Mouse (Mus musculus): ENCODE measurements around the gene Olfr1532-ps1. TPM values are rescaled to one million over a fixed set of nuclear protein-coding genes. Genes with fewer than 3 reads are reported as not detected.

The Olfr1532-ps1 gene
- polyA plus RNA-seq (2012; rRNA removed; ENCODE audit: low replicate concordance) = not detected in 2 replicates

GRCm38 (mm10) chr7:106907676-106908075, at the start of gene Olfr1532-ps1:
Olfr1532-ps1 (plus strand) TSS chr7:106908001.

GRCm38 (mm10) chr7:106862885-106863284, 44.9 kb upstream of the Olfr1532-ps1 start, which contains the start of gene Olfr704:
Olfr704 (plus strand) TSS chr7:106863185.

DNA sequence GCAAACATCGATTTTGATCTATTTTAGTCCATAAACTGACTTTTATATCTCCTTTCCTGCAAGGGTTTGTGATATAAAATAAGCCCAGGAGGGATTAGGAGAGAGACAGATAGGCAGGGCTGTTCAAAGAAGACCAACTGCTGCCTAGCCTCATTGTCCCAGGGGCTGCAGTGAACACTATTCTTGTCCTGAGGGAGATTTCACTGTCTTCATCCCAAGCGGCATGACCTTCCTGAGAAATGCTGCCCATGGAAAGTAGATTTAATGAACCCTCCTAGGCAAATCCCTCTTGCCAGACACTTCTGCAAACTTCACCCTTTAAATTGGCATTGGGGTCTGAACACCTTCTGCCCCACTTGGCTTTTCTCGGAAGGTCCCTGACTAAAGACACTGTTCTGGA, 31.0 kb upstream of the Olfr1532-ps1 start, which contains the start of gene Olfr705:
TSS of gene Olfr705 (minus strand) at position 101 of the 400 bp plus-strand sequence.

GRCm38 (mm10) chr7:106888062-106888461, 19.7 kb upstream of the Olfr1532-ps1 start, which contains the start of gene Olfr706:
Olfr706 (minus strand) TSS chr7:106888162.

GRCm38 (mm10) chr7:106901141-106901540, 6.7 kb upstream of the Olfr1532-ps1 start, which contains the start of gene Olfr707:
Olfr707 (minus strand) TSS chr7:106901241.

GRCm38 (mm10) chr7:106932119-106932518, 24.3 kb downstream of the Olfr1532-ps1 start, which contains the start of gene Olfr709-ps1:
Olfr709-ps1 (minus strand) TSS chr7:106932219.

GRCm38 (mm10) chr7:106948212-106948611, 40.4 kb downstream of the Olfr1532-ps1 start, which contains the start of gene Olfr710:
Olfr710 (minus strand) TSS chr7:106948312.

GRCm38 (mm10) chr7:106963837-106964236, 56.0 kb downstream of the Olfr1532-ps1 start, which contains the start of gene Olfr6:
Olfr6 (minus strand) TSS chr7:106963937.

Other genes with a start within 250 kb of the Olfr1532-ps1 start
- not detected in 2 replicates for gene Olfr693, start 227.4 kb upstream of the Olfr1532-ps1 start, polyA plus RNA-seq (2012; rRNA removed; ENCODE audit: low replicate concordance)
- not detected in 2 replicates for gene Olfr694, start 216.2 kb upstream of the Olfr1532-ps1 start, polyA plus RNA-seq (2012; rRNA removed; ENCODE audit: low replicate concordance)
- not detected in 2 replicates for gene Olfr695, start 191.6 kb upstream of the Olfr1532-ps1 start, polyA plus RNA-seq (2012; rRNA removed; ENCODE audit: low replicate concordance)
- not detected in 2 replicates for gene Olfr697, start 165.6 kb upstream of the Olfr1532-ps1 start, polyA plus RNA-seq (2012; rRNA removed; ENCODE audit: low replicate concordance)
- gene Olfr698, start 152.6 kb upstream of the Olfr1532-ps1 start, polyA plus RNA-seq (2012; rRNA removed; ENCODE audit: low replicate concordance) = not detected in 2 replicates
- gene Olfr699, start 114.8 kb upstream of the Olfr1532-ps1 start, polyA plus RNA-seq (2012; rRNA removed; ENCODE audit: low replicate concordance) = not detected in 2 replicates
- gene Olfr700, start 99.2 kb upstream of the Olfr1532-ps1 start, polyA plus RNA-seq (2012; rRNA removed; ENCODE audit: low replicate concordance) = not detected in 2 replicates
- gene Olfr701, start 93.9 kb upstream of the Olfr1532-ps1 start, polyA plus RNA-seq (2012; rRNA removed; ENCODE audit: low replicate concordance) = not detected in 2 replicates
- gene Olfr702, start 74.1 kb upstream of the Olfr1532-ps1 start, polyA plus RNA-seq (2012; rRNA removed; ENCODE audit: low replicate concordance) = not detected in 2 replicates
- gene Olfr703, start 64.6 kb upstream of the Olfr1532-ps1 start, polyA plus RNA-seq (2012; rRNA removed; ENCODE audit: low replicate concordance) = not detected in 2 replicates
- gene Olfr704, start 44.8 kb upstream of the Olfr1532-ps1 start, polyA plus RNA-seq (2012; rRNA removed; ENCODE audit: low replicate concordance) = not detected in 2 replicates
- not detected in 2 replicates for gene Olfr705, start 31.1 kb upstream of the Olfr1532-ps1 start, polyA plus RNA-seq (2012; rRNA removed; ENCODE audit: low replicate concordance)
- not detected in 2 replicates for gene Olfr706, start 19.8 kb upstream of the Olfr1532-ps1 start, polyA plus RNA-seq (2012; rRNA removed; ENCODE audit: low replicate concordance)
- not detected in 2 replicates for gene Olfr707, start 6.8 kb upstream of the Olfr1532-ps1 start, polyA plus RNA-seq (2012; rRNA removed; ENCODE audit: low replicate concordance)
- gene Olfr709-ps1, start 24.2 kb downstream of the Olfr1532-ps1 start, polyA plus RNA-seq (2012; rRNA removed; ENCODE audit: low replicate concordance) = not detected in 2 replicates
- not detected in 2 replicates for gene Olfr710, start 40.3 kb downstream of the Olfr1532-ps1 start, polyA plus RNA-seq (2012; rRNA removed; ENCODE audit: low replicate concordance)
- not detected in 2 replicates for gene Olfr6, start 55.9 kb downstream of the Olfr1532-ps1 start, polyA plus RNA-seq (2012; rRNA removed; ENCODE audit: low replicate concordance)
- not detected in 2 replicates for gene Olfr711, start 67.5 kb downstream of the Olfr1532-ps1 start, polyA plus RNA-seq (2012; rRNA removed; ENCODE audit: low replicate concordance)
- not detected in 2 replicates for gene Olfr2, start 98.1 kb downstream of the Olfr1532-ps1 start, polyA plus RNA-seq (2012; rRNA removed; ENCODE audit: low replicate concordance)
- not detected in 2 replicates for gene Olfr713, start 123.2 kb downstream of the Olfr1532-ps1 start, polyA plus RNA-seq (2012; rRNA removed; ENCODE audit: low replicate concordance)
- not detected in 2 replicates for gene Olfr714, start 163.0 kb downstream of the Olfr1532-ps1 start, polyA plus RNA-seq (2012; rRNA removed; ENCODE audit: low replicate concordance)
- gene Olfr17, start 185.2 kb downstream of the Olfr1532-ps1 start, polyA plus RNA-seq (2012; rRNA removed; ENCODE audit: low replicate concordance) = not detected in 2 replicates
- gene Olfr715b, start 202.4 kb downstream of the Olfr1532-ps1 start, polyA plus RNA-seq (2012; rRNA removed; ENCODE audit: low replicate concordance) = not detected in 2 replicates
- not detected in 2 replicates for gene Olfr715, start 223.1 kb downstream of the Olfr1532-ps1 start, polyA plus RNA-seq (2012; rRNA removed; ENCODE audit: low replicate concordance)
- not detected in 2 replicates for gene Olfr716, start 230.3 kb downstream of the Olfr1532-ps1 start, polyA plus RNA-seq (2012; rRNA removed; ENCODE audit: low replicate concordance)

Measured in subcutaneous adipose tissue, adult 2 months (tissue).